Mouse (Mus musculus) hindbrain, embryonic 15.5 days (tissue): Measurements from ENCODE around the gene Prkcz. TPM values are rescaled to one million over a fixed set of nuclear protein-coding genes. Genes with fewer than 3 reads are reported as not detected.

Experiments used
- ATAC-seq: fragments of 200-750 bp; cut with Nextera tagmentation; 2 replicates; pipeline ENCODE4 v1.8.0; 2017; ENCODE audit warnings: low read depth, moderate number of reproducible peaks, moderate TSS enrichment; ENCODE audit not compliant: low FRiP score
- H3K27ac ChIP-seq: fragments of 300-500 bp; sonication (generic); replicated peaks from 2 replicates; pipeline ENCODE4 v1.5.1; 2015; ENCODE audit warnings: mild to moderate bottlenecking, inconsistent platforms
- H3K27me3 ChIP-seq: fragments of 300-500 bp; sonication (generic); 2 replicates; pipeline ENCODE4 v1.6.1; 2015; ENCODE audit warnings: control low read depth, inconsistent platforms
- H3K36me3 ChIP-seq: fragments of 300-500 bp; sonication (generic); 2 replicates; pipeline ENCODE4 v1.6.1; 2015; ENCODE audit warnings: control low read depth, inconsistent platforms
- H3K4me1 ChIP-seq: fragments of 300-500 bp; sonication (generic); replicated peaks from 2 replicates; pipeline ENCODE4 v1.6.1; 2015; ENCODE audit warnings: control low read depth, inconsistent platforms
- H3K4me2 ChIP-seq: fragments of 300-500 bp; sonication (generic); 2 replicates; pipeline ENCODE4 v1.6.1; 2015; ENCODE audit warnings: moderate library complexity, mild to moderate bottlenecking, inconsistent platforms
- H3K4me3 ChIP-seq: fragments of 300-500 bp; sonication (generic); 2 replicates; pipeline ENCODE4 v1.5.1; 2015; ENCODE audit warnings: mild to moderate bottlenecking, inconsistent platforms
- H3K9ac ChIP-seq: fragments of 300-500 bp; sonication (generic); 2 replicates; pipeline ENCODE4 v1.6.1; 2015; ENCODE audit warnings: inconsistent platforms
- H3K9me3 ChIP-seq: fragments of 300-500 bp; sonication (generic); 2 replicates; pipeline ENCODE4 v1.6.1; 2016; ENCODE audit warnings: control low read depth, inconsistent platforms
- WGBS: fragments of 180-500 bp; shearing (Covaris S2); methylation state at CpG from one replicate; pipeline ENCODE4 v1.1.7; 2015; 5-methylcytosine and 5-hydroxymethylcytosine counted together
- polyA plus RNA-seq: library from polyadenylated mRNA; unstranded; fragments of >200 nt; fragmentation: Nextera tagmentation; extraction: Ambion mirVana; gene quantifications from 2 replicates; pipeline ENCODE4 v1.2.1, GENCODE M21; 2015

Prkcz gene
- polyA plus RNA-seq, 1 experiment from 2014 or later, result 87.2 TPM

GRCm38 (mm10) chr4:155284521-155285379 is 76.4 kb downstream of the Prkcz start:
- Histone ChIP-seq H3K27ac (no peak overlapping the region), H3K4me1 (peaks cover 10% of the 10 kb centered on the region; the same call in 1 of the 2 replicates), H3K9ac (no peak overlapping the region), H3K27me3 (no peaks in the 10 kb centered on the region), H3K4me3 (no peak overlapping the region), H3K4me2 (no peak overlapping the region), H3K9me3 (no peaks in the 10 kb centered on the region), H3K36me3 (peaks cover 20% of the 10 kb centered on the region)
- WGBS, result 72% methylated on average over 15 of the region's 15 CpGs
- ATAC-seq, result no peak

GRCm38 (mm10) chr4:155283585-155283984 is 77.6 kb downstream of the Prkcz start:
- H3K27ac ChIP-seq, result peak overlapping the region; percentile 26
- no peak overlapping the region for H3K9ac ChIP-seq
- peaks cover 13% of the 10 kb centered on the region for H3K36me3 ChIP-seq
- H3K27me3 ChIP-seq, result no peaks in the 10 kb centered on the region
- H3K9me3 ChIP-seq, result no peaks in the 10 kb centered on the region
- no peak overlapping the region for H3K4me3 ChIP-seq
- 67% methylated on average over 9 of the region's 9 CpGs for WGBS
- ATAC-seq, result no peak; the same call in 1 of the 2 replicates
- H3K4me1 ChIP-seq, result peaks cover 10% of the 10 kb centered on the region; the same call in 1 of the 2 replicates
- H3K4me2 ChIP-seq, result no peak overlapping the region

GRCm38 (mm10) chr4:155283001-155283503 is 78.1 kb downstream of the Prkcz start:
- ATAC-seq, result no peak
- Histone ChIP-seq H3K9ac (no peak overlapping the region), H3K9me3 (no peaks in the 10 kb centered on the region), H3K27ac (peak overlapping the region; percentile 26), H3K4me3 (no peak overlapping the region), H3K36me3 (peaks cover 13% of the 10 kb centered on the region), H3K4me2 (no peak overlapping the region), H3K4me1 (peaks cover 10% of the 10 kb centered on the region; the same call in 1 of the 2 replicates), H3K27me3 (no peaks in the 10 kb centered on the region)
- WGBS, result 50% methylated on average over 10 of the region's 11 CpGs

- no peaks in the 10 kb centered on the region for H3K9me3 ChIP-seq
- no peak overlapping the region for H3K9ac ChIP-seq
- H3K4me1 ChIP-seq, result peaks cover 10% of the 10 kb centered on the region; the same call in 1 of the 2 replicates
- no peak for ATAC-seq
- no peaks in the 10 kb centered on the region for H3K27me3 ChIP-seq
- WGBS, result 77% methylated on average over 6 of the region's 6 CpGs
- H3K27ac ChIP-seq, result no peak overlapping the region
- H3K36me3 ChIP-seq, result peaks cover 13% of the 10 kb centered on the region
- no peak overlapping the region for H3K4me3 ChIP-seq
- no peak overlapping the region for H3K4me2 ChIP-seq
Observed at GRCm38 (mm10) chr4:155282231-155282630, 78.9 kb downstream of the Prkcz start.

- peaks cover 10% of the 10 kb centered on the region for H3K36me3 ChIP-seq
- no peak overlapping the region for H3K4me3 ChIP-seq
- 84% methylated on average over 8 of the region's 8 CpGs for whole genome bisulfite sequencing
- no peaks in the 10 kb centered on the region for H3K9me3 ChIP-seq
- no peak overlapping the region for H3K27ac ChIP-seq
- no peaks in the 10 kb centered on the region for H3K27me3 ChIP-seq
- ATAC-seq, result no peak
- H3K4me1 ChIP-seq, result peaks cover 10% of the 10 kb centered on the region; the same call in 1 of the 2 replicates
- H3K4me2 ChIP-seq, result no peak overlapping the region
- no peak overlapping the region for H3K9ac ChIP-seq
Observed at GRCm38 (mm10) chr4:155281652-155282051, 79.5 kb downstream of the Prkcz start.

- Histone ChIP-seq H3K4me2 (no peak overlapping the region), H3K27ac (no peak overlapping the region), H3K4me3 (no peak overlapping the region), H3K9me3 (no peaks in the 10 kb centered on the region), H3K4me1 (peaks cover 10% of the 10 kb centered on the region; the same call in 1 of the 2 replicates), H3K9ac (no peak overlapping the region), H3K36me3 (peaks cover 6% of the 10 kb centered on the region; the same call in 1 of the 2 replicates), H3K27me3 (no peaks in the 10 kb centered on the region)
- no peak for ATAC-seq
- 76% methylated on average over 2 of the region's 2 CpGs for WGBS
Observed at GRCm38 (mm10) chr4:155281227-155281626, 79.9 kb downstream of the Prkcz start.

GRCm38 (mm10) chr4:155280768-155281121 is 80.4 kb downstream of the Prkcz start:
- WGBS, result 84% methylated on average over 1 of the region's 1 CpGs
- 0 out of 2 replicates have a peak, but pooled peaks cover 3% of the 10 kb centered on the region for H3K36me3 ChIP-seq

GRCm38 (mm10) chr4:155279926-155280767 is 81.0 kb downstream of the Prkcz start:
- H3K4me2 ChIP-seq, result no peak overlapping the region
- 72% methylated on average over 16 of the region's 16 CpGs for WGBS
- H3K9ac ChIP-seq, result no peak overlapping the region
- H3K4me1 ChIP-seq, result peaks cover 10% of the 10 kb centered on the region; the same call in 1 of the 2 replicates
- peak; percentile 29; the same call in 1 of the 2 replicates for ATAC-seq
- H3K4me3 ChIP-seq, result no peak overlapping the region
- H3K36me3 ChIP-seq, result no peaks in the 10 kb centered on the region
- no peaks in the 10 kb centered on the region for H3K27me3 ChIP-seq
- no peak overlapping the region for H3K27ac ChIP-seq
- H3K9me3 ChIP-seq, result no peaks in the 10 kb centered on the region

More at GRCm38 (mm10) chr4:155280768-155281121, 80.4 kb downstream of the Prkcz start:
- Histone ChIP-seq H3K27ac (no peak overlapping the region), H3K9ac (no peak overlapping the region), H3K27me3 (no peaks in the 10 kb centered on the region), H3K4me2 (no peak overlapping the region), H3K4me3 (no peak overlapping the region), H3K9me3 (no peaks in the 10 kb centered on the region), H3K4me1 (peaks cover 10% of the 10 kb centered on the region; the same call in 1 of the 2 replicates)
- ATAC-seq, result no peak

GRCm38 (mm10) chr4:155279054-155279453 is 82.1 kb downstream of the Prkcz start:
- no peaks in the 10 kb centered on the region for H3K36me3 ChIP-seq
- H3K27ac ChIP-seq, result no peak overlapping the region
- H3K9me3 ChIP-seq, result no peaks in the 10 kb centered on the region
- H3K27me3 ChIP-seq, result no peaks in the 10 kb centered on the region
- no peak for ATAC-seq
- H3K4me3 ChIP-seq, result no peak overlapping the region
- H3K4me2 ChIP-seq, result no peak overlapping the region
- 86% methylated on average over 8 of the region's 8 CpGs for whole genome bisulfite sequencing
- peaks cover 15% of the 10 kb centered on the region; the same call in 1 of the 2 replicates for H3K4me1 ChIP-seq
- no peak overlapping the region for H3K9ac ChIP-seq

- H3K4me1 ChIP-seq, result peaks cover 10% of the 10 kb centered on the region; the same call in 1 of the 2 replicates
- no peaks in the 10 kb centered on the region for H3K9me3 ChIP-seq
- no peaks in the 10 kb centered on the region for H3K27me3 ChIP-seq
- WGBS, result 59% methylated on average over 6 of the region's 6 CpGs
- ATAC-seq, result no peak
- no peak overlapping the region for H3K27ac ChIP-seq
- no peaks in the 10 kb centered on the region for H3K36me3 ChIP-seq
- no peak overlapping the region for H3K4me2 ChIP-seq
- no peak overlapping the region for H3K9ac ChIP-seq
- H3K4me3 ChIP-seq, result no peak overlapping the region
Observed at GRCm38 (mm10) chr4:155277963-155278362, 83.2 kb downstream of the Prkcz start.

GRCm38 (mm10) chr4:155274851-155275250 is 86.3 kb downstream of the Prkcz start:
- Histone ChIP-seq H3K9ac (no peak overlapping the region), H3K27ac (no peak overlapping the region), H3K4me3 (no peak overlapping the region), H3K36me3 (peaks cover 24% of the 10 kb centered on the region), H3K4me1 (peaks cover 5% of the 10 kb centered on the region; the same call in 1 of the 2 replicates), H3K9me3 (no peaks in the 10 kb centered on the region), H3K4me2 (no peak overlapping the region), H3K27me3 (no peaks in the 10 kb centered on the region)
- ATAC-seq, result no peak
- 54% methylated on average over 3 of the region's 3 CpGs for WGBS
